Mouse (Mus musculus) layer of hippocampus, adult 9-11 months (tissue): ENCODE results near the gene Golim4.
A peak's percentile ranks its signal among the peaks of the same experiment; 100 is the strongest.

Source experiments
- DNase-seq: peaks from one replicate; pipeline ENCODE4 v3.0.0; 2022

The Golim4 gene

GRCm38 (mm10) chr3:75925123-75925522, 31.6 kb downstream of the Golim4 start:
- DNase-seq: no peak

DNA sequence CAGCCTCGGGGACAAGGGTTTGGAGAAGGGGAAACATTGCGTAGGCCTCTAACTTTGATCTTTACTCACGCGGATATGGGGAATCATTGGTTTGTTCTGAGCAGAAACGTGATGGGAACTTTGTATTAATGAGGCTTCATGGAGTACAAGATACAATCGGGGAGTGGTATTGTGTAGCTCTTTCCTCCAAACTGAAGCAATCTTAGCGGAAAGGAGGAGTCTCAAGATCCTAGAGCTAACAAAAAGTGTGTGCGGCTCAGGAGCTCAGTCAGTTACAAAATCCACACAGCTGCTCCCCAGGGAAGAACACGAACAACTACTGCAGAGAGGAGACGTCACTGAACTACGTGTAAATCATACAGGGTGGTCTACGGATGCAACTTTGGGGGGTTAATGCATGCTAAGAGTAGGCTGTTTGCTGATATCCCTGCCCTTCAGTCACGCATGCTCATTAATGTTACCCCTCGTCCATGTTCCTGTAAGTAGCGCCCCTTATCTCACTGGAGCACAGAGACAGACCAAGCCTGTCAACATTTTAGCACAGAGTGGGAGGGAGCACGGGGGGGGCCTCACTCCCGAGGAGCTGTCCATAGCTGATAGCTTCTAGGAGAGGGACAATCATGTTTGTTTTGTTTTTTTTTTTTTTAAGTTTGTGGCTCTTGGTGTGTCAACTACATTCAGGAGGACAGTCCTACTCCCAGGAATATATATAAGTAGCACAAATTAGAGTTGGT, 38.8 kb downstream of the Golim4 start:
- DNase-seq: no peak

GRCm38 (mm10) chr3:75912786-75913185, 44.0 kb downstream of the Golim4 start:
- DNase-seq: no peak

DNA sequence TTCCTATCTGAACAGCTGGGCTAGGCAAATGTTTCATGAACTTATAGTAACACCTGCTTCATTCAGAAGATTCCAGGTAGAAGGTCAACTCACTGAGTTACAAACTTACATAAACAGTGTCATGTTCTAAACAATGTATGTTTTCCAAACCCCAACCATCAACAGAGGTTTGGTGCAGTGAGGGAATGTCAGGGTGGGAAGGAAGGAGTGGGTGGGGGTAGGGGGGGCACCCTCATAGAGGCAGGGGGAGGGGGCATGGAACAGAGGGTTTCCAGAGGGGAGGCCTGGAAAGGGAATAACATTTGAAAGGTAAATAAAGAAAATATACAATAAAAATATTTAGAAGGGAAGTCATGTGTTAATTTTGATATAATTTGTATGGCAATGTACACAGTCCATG, 46.0 kb downstream of the Golim4 start:
- DNase-seq: no peak

DNA sequence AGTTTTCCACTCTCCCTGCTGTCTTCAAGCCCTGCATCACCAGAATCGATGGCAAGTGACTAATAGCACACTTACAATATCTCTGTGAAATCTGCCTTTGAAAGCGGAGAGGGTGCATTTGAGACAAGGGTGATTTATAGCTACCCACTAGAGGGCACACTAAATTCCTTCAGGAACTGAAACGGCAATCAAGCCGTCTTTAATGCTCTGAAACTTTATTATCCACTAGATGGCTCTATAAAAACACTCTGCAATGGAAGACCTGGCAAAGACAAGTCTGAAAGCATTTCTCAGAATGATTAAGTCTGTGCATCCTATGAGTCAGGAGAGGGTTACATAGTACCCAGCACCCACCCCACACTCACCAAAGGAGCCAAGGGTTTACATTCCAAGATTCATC, 46.5 kb downstream of the Golim4 start:
- DNase-seq: peak; percentile 34

- no peak for DNase-seq
Measured at GRCm38 (mm10) chr3:75901903-75902598, 54.7 kb downstream of the Golim4 start.

DNA sequence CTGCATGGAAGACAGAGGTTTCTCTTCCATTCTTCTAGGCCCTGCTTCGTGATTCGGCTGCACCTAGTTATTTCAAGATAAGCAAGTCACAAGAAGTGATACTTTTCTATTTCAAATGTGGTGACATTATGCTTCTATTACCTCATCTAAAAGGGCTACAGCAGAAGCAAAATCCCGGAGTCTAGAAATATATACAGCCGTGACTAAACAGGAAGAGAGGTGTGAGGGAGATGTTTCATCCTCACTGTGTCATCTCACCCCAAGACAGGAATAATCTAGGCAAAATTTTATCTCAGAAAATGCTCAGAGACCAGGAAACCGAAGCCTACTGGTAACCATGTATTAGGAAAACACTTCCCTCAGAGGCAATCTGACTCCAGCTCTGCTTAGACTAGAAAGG, 61.7 kb downstream of the Golim4 start:
- no peak for DNase-seq

DNA sequence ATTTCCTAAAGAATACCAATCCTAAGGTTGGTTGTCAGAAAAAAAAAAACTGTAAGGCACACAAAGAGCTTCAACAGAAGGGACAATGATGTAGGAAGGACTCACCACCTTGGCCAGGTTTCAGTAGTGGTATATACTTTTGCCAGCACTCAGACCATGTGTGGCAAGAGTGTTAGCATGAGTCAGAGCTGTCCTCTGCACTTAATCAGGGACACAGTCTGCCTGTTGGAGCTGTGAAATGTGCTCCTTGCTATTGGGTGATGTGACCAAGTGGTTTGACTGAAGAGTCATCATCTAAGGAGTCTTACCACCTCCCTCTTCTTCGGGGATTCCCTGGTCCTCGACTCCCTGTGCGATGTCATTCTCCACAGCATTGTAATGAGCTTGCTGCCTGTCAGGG, 65.2 kb downstream of the Golim4 start:
- DNase-seq: no peak

- no peak for DNase-seq
Measured at GRCm38 (mm10) chr3:75889323-75889722, 67.4 kb downstream of the Golim4 start.

DNA sequence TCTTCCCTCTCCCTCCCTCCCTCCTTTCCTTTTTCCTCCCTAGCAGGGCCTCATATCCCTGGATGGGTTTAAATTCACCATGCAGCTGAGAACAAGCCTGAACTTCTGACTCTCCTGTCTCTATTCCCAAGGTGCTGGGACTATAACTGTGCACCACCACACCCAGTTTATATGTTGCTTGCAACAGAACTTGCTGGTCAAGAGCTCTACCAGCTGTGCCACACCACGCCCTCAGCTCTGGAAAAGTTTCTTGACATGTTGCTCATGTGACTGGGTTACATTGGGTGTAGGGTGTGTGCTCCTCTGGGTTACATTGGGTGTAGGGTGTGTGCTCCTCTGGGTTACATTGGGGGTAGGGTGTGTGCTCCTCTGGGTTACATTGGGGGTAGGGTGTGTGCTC, 75.2 kb downstream of the Golim4 start:
- no peak for DNase-seq

DNA sequence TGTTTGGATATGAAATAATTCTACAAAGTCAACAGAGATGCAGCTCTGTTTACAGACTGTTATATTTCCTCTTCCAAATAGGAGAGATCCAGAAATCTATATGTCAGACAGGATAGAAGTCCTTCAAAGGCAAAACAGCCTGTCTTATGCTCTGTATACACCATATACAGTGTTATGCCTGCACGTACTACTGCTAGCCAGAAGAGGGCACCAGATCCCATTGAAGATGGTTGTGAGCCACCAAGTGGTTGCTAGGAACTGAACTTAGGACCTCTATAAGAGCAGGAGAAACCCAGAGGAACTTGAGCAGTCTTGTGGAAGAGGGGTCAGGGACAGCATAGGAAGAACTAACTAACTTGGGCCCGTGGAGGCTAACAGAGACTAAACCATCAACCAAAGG, 77.5 kb downstream of the Golim4 start:
- no peak for DNase-seq

- DNase-seq: no peak
Measured at GRCm38 (mm10) chr3:75868886-75869285, 87.9 kb downstream of the Golim4 start.

DNA sequence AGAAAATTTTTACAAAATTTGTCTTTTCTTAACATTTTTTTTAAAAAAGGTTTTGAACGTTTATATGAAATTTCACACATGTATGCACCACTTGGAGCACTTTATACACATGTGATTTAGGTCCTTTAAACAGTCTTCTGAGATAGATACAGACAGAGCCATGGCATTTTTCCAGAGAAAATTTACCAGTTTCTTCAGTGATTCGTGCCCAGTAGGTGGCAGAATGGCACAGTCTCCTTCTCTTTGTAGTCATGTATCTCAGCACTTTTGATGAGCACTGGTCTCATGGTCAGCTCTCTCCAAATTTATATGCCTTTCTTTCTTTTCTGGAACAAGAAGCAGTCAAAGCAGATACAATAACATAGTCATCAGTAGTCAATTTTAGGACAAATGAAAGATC, 92.5 kb downstream of the Golim4 start:
- DNase-seq: no peak

DNA sequence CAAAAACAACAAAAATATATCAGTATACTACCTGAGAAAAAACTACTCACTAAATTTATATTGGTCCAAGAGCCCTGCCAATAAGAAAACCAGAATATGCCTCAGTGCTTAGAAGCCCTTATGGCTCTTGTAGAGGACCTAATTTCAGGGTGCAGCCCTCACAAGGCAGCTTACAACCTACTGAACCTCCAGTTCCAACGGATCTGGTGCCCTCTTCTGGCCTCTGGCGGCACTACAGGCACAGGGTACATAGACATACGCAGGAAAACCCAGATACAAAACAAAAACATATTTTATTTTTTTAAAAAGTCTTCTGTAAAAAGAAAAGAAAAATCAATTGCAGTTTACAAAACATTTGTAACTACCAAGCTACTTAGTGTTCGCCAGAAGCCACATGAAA, 95.1 kb downstream of the Golim4 start:
- no peak for DNase-seq

DNA sequence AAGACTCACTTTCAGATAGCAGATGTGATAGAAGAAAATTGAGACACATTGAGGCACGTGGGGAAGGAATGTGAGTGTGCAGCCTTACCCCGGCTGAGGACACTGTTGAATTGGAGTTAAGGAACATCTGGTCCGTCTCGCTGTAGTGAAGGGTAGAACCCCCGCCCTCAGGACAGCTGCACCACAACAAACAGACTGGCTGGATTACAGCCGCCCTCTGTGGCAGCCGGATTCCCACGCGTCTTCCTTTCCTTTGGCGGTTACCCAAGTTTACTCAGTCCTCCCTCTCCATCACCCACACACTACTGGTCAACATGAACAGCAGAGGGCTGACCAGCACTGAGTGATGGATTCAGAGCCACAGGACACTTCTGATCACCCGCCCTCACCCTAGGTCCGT, 96.0 kb downstream of the Golim4 start:
- no peak for DNase-seq

DNA sequence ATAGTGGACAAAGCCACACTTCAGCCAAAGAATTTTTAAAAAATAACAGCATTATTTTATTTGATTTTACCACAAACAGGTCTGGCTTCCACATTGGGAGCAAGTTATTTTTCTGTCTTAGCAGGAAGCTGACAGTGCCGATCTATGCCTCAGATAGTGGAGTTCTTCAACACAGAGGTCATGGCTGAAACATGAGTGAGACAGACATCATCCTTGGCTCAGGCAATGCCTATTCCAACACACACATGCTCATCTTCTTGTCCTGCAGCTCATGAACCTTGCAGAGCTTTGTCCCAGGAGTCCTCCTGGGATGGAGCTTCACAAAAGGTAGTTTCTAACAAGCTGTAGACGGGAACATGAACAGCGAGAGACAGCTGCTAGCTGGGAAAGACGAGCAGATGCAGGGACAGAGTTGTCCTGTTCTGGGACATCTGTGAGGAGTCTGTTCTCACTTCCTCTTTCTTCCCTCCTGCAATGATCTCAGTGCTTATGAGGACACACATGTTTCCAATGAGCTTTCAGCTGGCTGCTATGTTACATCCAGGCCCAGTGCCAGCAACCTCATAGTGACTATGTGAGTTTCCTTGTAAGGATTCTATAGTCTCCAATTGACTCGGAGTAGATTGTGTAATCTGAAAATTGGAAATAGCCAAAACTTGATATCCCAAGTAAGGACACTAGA, 121.3 kb downstream of the Golim4 start:
- DNase-seq: peak; percentile 2

DNA sequence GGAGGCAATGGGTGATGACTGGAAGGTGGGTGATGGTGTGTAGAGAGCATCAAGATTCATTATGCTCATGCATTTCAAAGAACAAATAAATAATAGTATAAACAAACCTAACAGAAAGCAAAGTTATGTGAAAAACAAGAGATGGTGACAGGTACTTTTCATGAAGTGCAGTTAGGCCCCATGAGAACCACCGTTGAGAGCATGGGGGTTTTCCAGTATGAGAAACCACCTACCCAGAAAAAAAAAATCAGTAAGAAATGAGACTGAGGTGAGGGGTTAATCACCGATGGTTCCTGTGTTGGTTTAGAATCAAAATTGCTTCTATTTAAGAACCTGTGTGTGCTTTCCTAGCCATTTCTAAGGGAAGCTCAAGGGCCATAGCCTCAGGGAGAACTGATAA, 121.9 kb downstream of the Golim4 start:
- DNase-seq: no peak
